ENCODE assay signal across 8 mouse cellular contexts in the genomic region with DNA sequence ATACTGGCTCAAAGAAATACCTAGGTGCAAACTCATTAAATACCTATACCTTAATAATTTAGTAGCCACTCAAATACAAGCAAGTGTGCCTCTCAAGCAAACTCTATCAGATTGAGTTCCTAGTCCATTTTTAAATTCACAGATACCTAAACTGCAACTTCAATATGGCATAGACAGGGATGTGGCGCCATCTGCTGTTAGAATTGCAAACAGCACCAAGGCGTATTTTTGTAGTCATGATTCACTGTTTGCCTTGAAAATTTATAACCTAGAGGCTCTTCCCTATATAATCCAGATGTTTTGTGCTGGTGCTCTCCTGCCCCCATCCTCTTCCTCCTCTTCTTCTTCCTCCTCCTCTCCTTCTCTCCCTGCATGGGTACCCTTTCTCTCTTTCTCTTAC. TPM values are rescaled to one million over a fixed set of nuclear protein-coding genes. Genes with fewer than 3 reads are reported as not detected.
DNase-seq lines count a peak whose midpoint lies in the region; ATAC-seq and TF ChIP-seq lines count a peak whose summit lies in the region.

No protein-coding gene starts in this region.

- no peak overlapping the region for H3K9ac ChIP-seq in ES-Bruce4 (ENCODE audit: low read depth, poor library complexity, severe bottlenecking)

- no peak overlapping the region for H3K27ac ChIP-seq in ES-Bruce4 (ENCODE audit: insufficient read depth, low read length)

- no peak for ATAC-seq in inflammation-experienced regulatory T-cells, adult 6 months

- no peaks in the 10 kb centered on the region for H3K27me3 ChIP-seq in ES-Bruce4 (ENCODE audit: control insufficient read depth, insufficient read depth, low read length, poor library complexity, severe bottlenecking)

- peak; percentile 88 for DNase-seq in B cell, adult 2 months
- peak; percentile 68 for DNase-seq in c-Kit-positive CD71-negative TER-119-negative erythroid progenitor cells, embryonic 14.5 days (ENCODE audit: low read depth)
- peak; percentile 78 for DNase-seq in gastrocnemius, adult 18-20 months (ENCODE audit: low spot score)
- peak; percentile 69 to 92 for DNase-seq in layer of hippocampus, adult 18-20 months (ENCODE audit: low spot score in 2 of 2)
- DNase-seq in lung, postnatal 10 days = peak; percentile 83
- peak; percentile 60 for DNase-seq in spleen, adult 12 weeks (ENCODE audit: low spot score)

- no peaks in the 10 kb centered on the region for H3K4me1 ChIP-seq in ES-Bruce4 (ENCODE audit: control insufficient read depth, insufficient read depth, low read length)

- no peaks in the 10 kb centered on the region for H3K9me3 ChIP-seq in ES-Bruce4 (replicated peaks; ENCODE audit: control insufficient read depth, insufficient read depth, low read length, poor library complexity, severe bottlenecking)

- TF ChIP-seq CTCF in ES-Bruce4 (IDR thresholded peaks at IDR 0.05; ENCODE audit: low read depth, low read length) = peak; percentile 18

- no peaks in the 10 kb centered on the region; the same call in 1 of the 2 replicates for H3K36me3 ChIP-seq in ES-Bruce4 (ENCODE audit: control insufficient read depth, insufficient read depth, low read length, poor library complexity, severe bottlenecking)

- TF ChIP-seq EP300 in ES-Bruce4 (IDR thresholded peaks at IDR 0.05; ENCODE audit: insufficient read depth, low read depth, low read length) = no peak

- no peak overlapping the region for H3K4me3 ChIP-seq in ES-Bruce4 (ENCODE audit: low read depth, low read length)

- TF ChIP-seq POLR2A in ES-Bruce4 (IDR thresholded peaks at IDR 0.05; ENCODE audit: insufficient read depth, low read length) = no peak

RNA-seq across cellular contexts. Expression of a gene that starts 2.1 kb away (rescaled TPM):
- 10.9 and 11.9 TPM in 2 replicates for polyA plus RNA-seq in ES-Bruce4 (2011; ENCODE audit: insufficient read depth, insufficient read length, low read depth, missing spikeins)
- total RNA-seq in gastrocnemius, adult 18-20 months (2021) = 10 to 100 TPM; 35.0 to 39.3 TPM
- total RNA-seq in layer of hippocampus, adult 18-20 months (2021) = 10 to 100 TPM; 82.6 to 83.9 TPM
- 1 to 10 TPM; 1.5 to 3.3 (median 2.9) TPM for polyA plus RNA-seq in inflammation-experienced regulatory T-cells, adult 6 months (2017; shearing (Covaris generic))

RNA-seq across cellular contexts. Expression of a gene that starts 41.6 kb away (rescaled TPM):
- polyA plus RNA-seq in ES-Bruce4 (2011; ENCODE audit: insufficient read depth, insufficient read length, low read depth, missing spikeins) = 3.7 and 4.1 TPM in 2 replicates
- total RNA-seq in gastrocnemius, adult 18-20 months (2021) = 1 to 10 TPM; 3.3 to 5.6 TPM
- total RNA-seq in layer of hippocampus, adult 18-20 months (2021) = 10 to 100 TPM; 91.9 to 92.3 TPM
- polyA plus RNA-seq in inflammation-experienced regulatory T-cells, adult 6 months (2017; shearing (Covaris generic)) = under 1 TPM in 2 of 3 experiments, not detected in 1; 0.29 to 0.43 TPM

RNA-seq across cellular contexts. Expression of a gene that starts 52.6 kb away (rescaled TPM):
- polyA plus RNA-seq in ES-Bruce4 (2011; ENCODE audit: insufficient read depth, insufficient read length, low read depth, missing spikeins) = 8.2 and 9.2 TPM in 2 replicates
- 1 to 10 TPM; 1.2 to 1.6 TPM for total RNA-seq in gastrocnemius, adult 18-20 months (2021)
- 10 to 100 TPM; 50.9 to 53.0 TPM for total RNA-seq in layer of hippocampus, adult 18-20 months (2021)
- 1 to 10 TPM; 2.1 to 5.9 (median 2.9) TPM for polyA plus RNA-seq in inflammation-experienced regulatory T-cells, adult 6 months (2017; shearing (Covaris generic))

Comparison
In these comparisons a context has a peak if more than half of its experiments do, and no peak if none do; other contexts are left out.
1. RNA of a gene that starts 41.6 kb away (total RNA-seq): 91.9 to 92.3 TPM in layer of hippocampus, adult 18-20 months; 3.3 to 5.6 TPM in gastrocnemius, adult 18-20 months; every median in the first group is over 10 times any median in the second.
2. RNA of a gene that starts 52.6 kb away (total RNA-seq): 50.9 to 53.0 TPM in layer of hippocampus, adult 18-20 months; 1.2 to 1.6 TPM in gastrocnemius, adult 18-20 months; every median in the first group is over 10 times any median in the second.
3. Peak in every context shown above with its lines, with median percentiles within 50 percentile points of each other: DNase-seq.